Comparison of ENCODE assay signal across 8 mouse cellular contexts in the genomic region with DNA sequence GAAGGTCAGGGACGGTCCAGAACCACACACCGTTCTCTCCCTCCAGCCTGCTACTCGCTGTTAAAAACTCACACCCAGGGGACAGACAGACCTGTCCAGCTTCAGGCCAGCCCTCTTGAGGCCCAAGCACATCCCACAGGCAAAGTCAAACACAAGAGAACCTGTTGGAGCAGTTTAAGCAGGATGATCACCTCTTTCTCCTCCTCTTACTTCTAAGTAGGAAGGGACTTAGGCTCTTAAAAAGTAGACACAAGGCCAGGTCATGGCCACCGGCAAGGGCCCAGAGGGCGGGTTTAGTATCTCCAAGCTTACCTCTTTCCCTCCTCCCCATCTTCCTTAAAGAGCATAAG. TPM values are rescaled to one million over a fixed set of nuclear protein-coding genes. Genes with fewer than 3 reads are reported as not detected.
DNase-seq lines count a peak whose midpoint lies in the region; ATAC-seq lines count a peak whose summit lies in the region.

No protein-coding gene starts in this region.

- H3K36me3 ChIP-seq in intestine, embryonic 14.5 days (ENCODE audit: control insufficient read depth, insufficient read depth, low read length) = no peaks in the 10 kb centered on the region

- 7% methylated on average over 5 of the region's 5 CpGs for WGBS in intestine, embryonic 14.5 days

- peaks cover 26% of the 10 kb centered on the region for H3K4me1 ChIP-seq in brown adipose tissue, adult 24 weeks (ENCODE audit: control insufficient read depth, insufficient read depth, insufficient read length, low read length)
- peaks cover 38% of the 10 kb centered on the region for H3K4me1 ChIP-seq in intestine, embryonic 14.5 days (replicated peaks; ENCODE audit: control insufficient read depth, insufficient read depth, low read length)

- DNase-seq in kidney, adult 9 months = peak; percentile 60
- no peak for DNase-seq in kidney, adult 18-20 months
- peak; percentile 71 for DNase-seq in intestine, embryonic 14.5 days (ENCODE audit: low spot score)
- peak; percentile 67 for DNase-seq in lung, postnatal 36 days
- no peak for DNase-seq in spleen, postnatal 14 days (ENCODE audit: low spot score in 2 of 2)
- no peak for DNase-seq in layer of hippocampus, adult 9-11 months
- no peak for DNase-seq in cerebellum, adult 9-10 months

- peak overlapping the region; percentile 77 for H3K4me2 ChIP-seq in intestine, embryonic 14.5 days (ENCODE audit: low read length)

- no peaks in the 10 kb centered on the region for H3K27me3 ChIP-seq in intestine, embryonic 14.5 days (replicated peaks; ENCODE audit: control insufficient read depth, insufficient read depth, low read length)

- peak overlapping the region; percentile 75 for H3K4me3 ChIP-seq in brown adipose tissue, adult 24 weeks (ENCODE audit: insufficient read depth, low read depth, low read length)
- H3K4me3 ChIP-seq in intestine, embryonic 14.5 days (ENCODE audit: low read depth, low read length) = peak overlapping the region; percentile 77

- H3K9me3 ChIP-seq in intestine, embryonic 14.5 days (ENCODE audit: control insufficient read depth, low read length) = no peaks in the 10 kb centered on the region

- ATAC-seq in intestine, embryonic 14.5 days (replicated peaks; ENCODE audit: low FRiP score, low TSS enrichment, low read depth) = peak; percentile 6; the same call in 1 of the 2 replicates

- H3K9ac ChIP-seq in intestine, embryonic 14.5 days (ENCODE audit: low read length) = peak overlapping the region; percentile 97

- H3K27ac ChIP-seq in brown adipose tissue, adult 24 weeks (replicated peaks; ENCODE audit: low read depth, low read length) = peak overlapping the region; percentile 33
- peak overlapping the region; percentile 93 for H3K27ac ChIP-seq in intestine, embryonic 14.5 days (ENCODE audit: low read depth)

RNA-seq across cellular contexts. Expression of a gene that starts 1.3 kb away (rescaled TPM):
- 15.4 and 15.7 TPM in 2 replicates for polyA plus RNA-seq in brown adipose tissue, adult 24 weeks (2012; ENCODE audit: insufficient read depth, insufficient read length, missing spikeins)
- polyA plus RNA-seq in intestine, embryonic 14.5 days (2014; fragmentation: Nextera tagmentation; extraction: Ambion mirVana) = 9.9 TPM in 2 replicates

Comparison
In these comparisons a context has a peak if more than half of its experiments do, and no peak if none do; other contexts are left out.
1. DNase-seq: peak in kidney, adult 9 months (single experiment), intestine, embryonic 14.5 days (single experiment) and lung, postnatal 36 days (single experiment); none in kidney, adult 18-20 months (single experiment), spleen, postnatal 14 days (0 of 2), layer of hippocampus, adult 9-11 months (single experiment) and cerebellum, adult 9-10 months (single experiment).